Mouse (Mus musculus) cortical plate, adult 2 months (tissue): ENCODE data around the gene Ppih. TPM values are rescaled to one million over a fixed set of nuclear protein-coding genes. Genes with fewer than 3 reads are reported as not detected.
"Not testable (repeated sequence)": the region's sequence is repeated elsewhere in the genome, so short reads cannot be mapped to it uniquely, and the experiment has no call there.

Source experiments
- H3K27ac ChIP-seq: fragments of 200-500 bp; 2 replicates; pipeline ENCODE4 v1.5.1; 2012; ENCODE audit warnings: low read length, control low read depth, inconsistent platforms; ENCODE audit not compliant: insufficient read depth
- H3K4me1 ChIP-seq: fragments of 200-500 bp; 2 replicates; pipeline ENCODE4 v1.6.1; 2011; ENCODE audit warnings: low read length; ENCODE audit not compliant: control insufficient read depth, insufficient read depth
- H3K4me3 ChIP-seq: fragments of 200-500 bp; 2 replicates; pipeline ENCODE4 v1.5.1; 2011; ENCODE audit warnings: mild to moderate bottlenecking, low read length, control low read depth; ENCODE audit not compliant: insufficient read depth
- CTCF ChIP-seq: fragments of 200-500 bp; IDR thresholded peaks from 2 replicates; pipeline ENCODE4 v1.5.1; 2011; ENCODE audit warnings: mild to moderate bottlenecking, control low read depth, low read length; ENCODE audit not compliant: insufficient read depth; ENCODE audit errors: extremely low read depth
- POLR2A ChIP-seq: fragments of 200-500 bp; IDR thresholded peaks from 2 replicates; pipeline ENCODE4 v1.6.1; 2011; ENCODE audit warnings: mild to moderate bottlenecking, low read length, control low read depth; ENCODE audit not compliant: insufficient read depth; ENCODE audit errors: extremely low read depth
- polyA plus RNA-seq: library from polyadenylated mRNA; depleted of rRNA; stranded (reverse); fragments of >200 nt; gene quantifications from 2 replicates; pipeline ENCODE4 v1.2.3, GENCODE M21; 2012

Ppih gene
- polyA plus RNA-seq, 1 experiment: 24.5 TPM

- Histone ChIP-seq H3K4me3 (peak overlapping the region; percentile 87), H3K27ac (no peak overlapping the region), H3K4me1 (peaks cover 5% of the 10 kb centered on the region; the same call in 1 of the 2 replicates)
- TF ChIP-seq POLR2A (no peak), CTCF (no peak)
Measured at GRCm38 (mm10) chr4:119292771-119293573, 27.4 kb downstream of the Ppih start.

- peaks cover 5% of the 10 kb centered on the region; the same call in 1 of the 2 replicates for H3K4me1 ChIP-seq
- no peak for TF ChIP-seq CTCF
- TF ChIP-seq POLR2A: no peak
- H3K27ac ChIP-seq: no peak overlapping the region
- peak overlapping the region; percentile 87; the same call in 1 of the 2 replicates for H3K4me3 ChIP-seq
Measured at GRCm38 (mm10) chr4:119291921-119292320, 28.4 kb downstream of the Ppih start.

- Histone ChIP-seq H3K4me1 (0 out of 2 replicates have a peak, but pooled peaks cover 2% of the 10 kb centered on the region), H3K27ac (no peak overlapping the region), H3K4me3 (no peak overlapping the region)
- no peak for TF ChIP-seq POLR2A
- TF ChIP-seq CTCF: no peak
Measured at GRCm38 (mm10) chr4:119285336-119285735, 35.0 kb downstream of the Ppih start.

- no peak overlapping the region for H3K27ac ChIP-seq
- 0 out of 2 replicates have a peak, but pooled peaks cover 2% of the 10 kb centered on the region for H3K4me1 ChIP-seq
- TF ChIP-seq CTCF (no peak), POLR2A (no peak)
- no peak overlapping the region for H3K4me3 ChIP-seq
Measured at GRCm38 (mm10) chr4:119284861-119285260, 35.5 kb downstream of the Ppih start.

- not testable (repeated sequence) for H3K27ac ChIP-seq, H3K4me3 ChIP-seq, H3K4me1 ChIP-seq
Measured at GRCm38 (mm10) chr4:119278784-119279183, 41.6 kb downstream of the Ppih start.

GRCm38 (mm10) chr4:119275726-119276125, 44.6 kb downstream of the Ppih start:
- no peak overlapping the region for H3K4me3 ChIP-seq
- H3K4me1 ChIP-seq: no peaks in the 10 kb centered on the region
- H3K27ac ChIP-seq: peak overlapping the region; percentile 54; the same call in 1 of the 2 replicates
- TF ChIP-seq POLR2A (no peak), CTCF (no peak)

- no peaks in the 10 kb centered on the region for H3K4me1 ChIP-seq
- H3K4me3 ChIP-seq: no peak overlapping the region
- TF ChIP-seq POLR2A (no peak), CTCF (no peak)
- peak overlapping the region; percentile 76; the same call in 1 of the 2 replicates for H3K27ac ChIP-seq
Measured at GRCm38 (mm10) chr4:119275226-119275625, 45.1 kb downstream of the Ppih start.

GRCm38 (mm10) chr4:119274627-119275026, 45.7 kb downstream of the Ppih start:
- TF ChIP-seq CTCF (no peak), POLR2A (no peak)
- Histone ChIP-seq H3K27ac (peak overlapping the region; percentile 76; the same call in 1 of the 2 replicates), H3K4me3 (no peak overlapping the region), H3K4me1 (no peaks in the 10 kb centered on the region)

- Histone ChIP-seq H3K27ac (no peak overlapping the region), H3K4me3 (no peak overlapping the region), H3K4me1 (no peaks in the 10 kb centered on the region)
- TF ChIP-seq POLR2A: no peak
- TF ChIP-seq CTCF: no peak
Measured at GRCm38 (mm10) chr4:119266606-119267005, 53.7 kb downstream of the Ppih start.

GRCm38 (mm10) chr4:119263459-119263858, 56.9 kb downstream of the Ppih start:
- no peak overlapping the region for H3K27ac ChIP-seq
- H3K4me3 ChIP-seq: no peak overlapping the region
- TF ChIP-seq CTCF: no peak
- no peak for TF ChIP-seq POLR2A
- no peaks in the 10 kb centered on the region for H3K4me1 ChIP-seq

GRCm38 (mm10) chr4:119262483-119262882, 57.9 kb downstream of the Ppih start:
- H3K27ac ChIP-seq: no peak overlapping the region
- H3K4me3 ChIP-seq: no peak overlapping the region
- TF ChIP-seq CTCF (no peak), POLR2A (no peak)
- no peaks in the 10 kb centered on the region for H3K4me1 ChIP-seq
